Mouse (Mus musculus) spleen, postnatal 36 days (tissue): Measurements from ENCODE around the gene Faap100.

Experiments
- DNase-seq, 2 experiments: peaks; one replicate each; pipeline ENCODE4 v3.0.0; 2022; ENCODE audit warnings: low spot score in 2 of 2, mixed read lengths in 1 of 2

Gene Faap100

GRCm38 (mm10) chr11:120376302-120377160 lies 2.0 kb downstream of the Faap100 start:
- no peak for DNase-seq

- DNase-seq, result no peak
Measured at GRCm38 (mm10) chr11:120375324-120375723, 3.2 kb downstream of the Faap100 start.

GRCm38 (mm10) chr11:120373820-120374586 lies 4.6 kb downstream of the Faap100 start:
- DNase-seq, result no peak

GRCm38 (mm10) chr11:120373025-120373424 lies 5.5 kb downstream of the Faap100 start:
- no peak for DNase-seq

- DNase-seq, result peak; percentile 56 to 63
Measured at GRCm38 (mm10) chr11:120369656-120370055, 8.9 kb downstream of the Faap100 start.

GRCm38 (mm10) chr11:120366443-120367027 lies 12.0 kb downstream of the Faap100 start:
- DNase-seq, result no peak

GRCm38 (mm10) chr11:120362891-120363290 lies 15.7 kb downstream of the Faap100 start:
- no peak for DNase-seq

- no peak for DNase-seq
Measured at GRCm38 (mm10) chr11:120361295-120361694, 17.3 kb downstream of the Faap100 start, which contains the start of gene Fscn2. TSS of gene Fscn2 (plus strand) at chr11:120361534.

GRCm38 (mm10) chr11:120360755-120361154 lies 17.8 kb downstream of the Faap100 start:
- no peak for DNase-seq

GRCm38 (mm10) chr11:120360062-120360461 lies 18.5 kb downstream of the Faap100 start:
- DNase-seq, result no peak

GRCm38 (mm10) chr11:120359391-120359790 lies 19.2 kb downstream of the Faap100 start:
- no peak for DNase-seq

GRCm38 (mm10) chr11:120357791-120358401 lies 20.7 kb downstream of the Faap100 start:
- DNase-seq, result no peak

- no peak for DNase-seq
Measured at GRCm38 (mm10) chr11:120356900-120357299, 21.7 kb downstream of the Faap100 start.

GRCm38 (mm10) chr11:120356319-120356840 lies 22.2 kb downstream of the Faap100 start:
- no peak for DNase-seq

- DNase-seq, result no peak
Measured at GRCm38 (mm10) chr11:120355277-120356039, 23.1 kb downstream of the Faap100 start.

GRCm38 (mm10) chr11:120354304-120355276 lies 24.0 kb downstream of the Faap100 start:
- no peak for DNase-seq

- DNase-seq, result peak; percentile 84 to 86
Measured at GRCm38 (mm10) chr11:120353500-120354303, 24.9 kb downstream of the Faap100 start.

- DNase-seq, result no peak
Measured at GRCm38 (mm10) chr11:120352571-120353290, 25.8 kb downstream of the Faap100 start.
